Mouse (Mus musculus): ENCODE results near the gene Tnr. TPM values are rescaled to one million over a fixed set of nuclear protein-coding genes. Genes with fewer than 3 reads are reported as not detected.

The Tnr gene
- total and polyA plus RNA-seq, 3 experiments = not detected

GRCm38 (mm10) chr1:159551591-159552442, 28.2 kb downstream of the Tnr start:
- no peak overlapping the region for H3K9ac ChIP-seq (ENCODE audit: insufficient read depth, low read depth)
- in situ Hi-C loops (cut with MboI; ENCODE audit: low pct_ligation_motif_present, low pct_unique_long_range_greater_than_20kb, low sequenced_read_pairs) (no loop called here), dilution Hi-C loops (cut with MboI; ENCODE audit: extremely low pct_ligation_motif_present, extremely low pct_unique_long_range_greater_than_20kb, low sequenced_read_pairs) (no loop called here)
- H3K9me3 ChIP-seq (replicated peaks; ENCODE audit: low read length) = no peaks in the 10 kb centered on the region
- no peaks in the 10 kb centered on the region for H3K36me3 ChIP-seq (replicated peaks in 1 of 2; ENCODE audit: control insufficient read depth in 1 of 2, insufficient read depth in 1 of 2, low read length in 1 of 2)
- TF ChIP-seq CTCF (conservative IDR thresholded peaks at IDR 0.05 in 1 of 2, IDR thresholded peaks at IDR 0.05 in 1 of 2; ENCODE audit: low read depth in 2 of 2, low read length in 2 of 2) (no peak), ETS1 (conservative IDR thresholded peaks at IDR 0.05; ENCODE audit: low read depth, low read length) (no peak), POLR2A (IDR thresholded peaks at IDR 0.05; ENCODE audit: low read depth, low read length) (no peak), MAZ (IDR thresholded peaks at IDR 0.05; ENCODE audit: low read depth, low read length) (no peak), RCOR1 (conservative IDR thresholded peaks at IDR 0.05; ENCODE audit: low read depth, low read length) (no peak), ZMIZ1 (IDR thresholded peaks at IDR 0.05; ENCODE audit: low read depth, low read length) (no peak), IRF4 (IDR thresholded peaks at IDR 0.05; ENCODE audit: low read depth, low read length) (no peak), SMC3 (IDR thresholded peaks at IDR 0.05; ENCODE audit: low read depth, low read length) (no peak), CHD2 (IDR thresholded peaks at IDR 0.05; ENCODE audit: low read length) (no peak), TCF12 (IDR thresholded peaks at IDR 0.05; ENCODE audit: low read depth, low read length) (no peak), MXI1 (IDR thresholded peaks at IDR 0.05; ENCODE audit: low read depth, low read length) (no peak), TBP (conservative IDR thresholded peaks at IDR 0.05; ENCODE audit: low read depth, low read length) (no peak), MYC (IDR thresholded peaks at IDR 0.05; ENCODE audit: low read depth, low read length) (no peak), ZNF384 (IDR thresholded peaks at IDR 0.05; ENCODE audit: low read depth, low read length) (no peak), EP300 (IDR thresholded peaks at IDR 0.05; ENCODE audit: low read length) (no peak), ZC3H11A (IDR thresholded peaks at IDR 0.05; ENCODE audit: low read depth, low read length) (no peak)
- DNase-seq (ENCODE audit: extremely low read depth) = no peak
- H3K27me3 ChIP-seq (replicated peaks) = peaks cover 88% of the 10 kb centered on the region
- H3K4me2 ChIP-seq (ENCODE audit: insufficient read depth, low read depth, poor library complexity, severe bottlenecking) = no peak overlapping the region
- H3K27ac ChIP-seq (ENCODE audit: insufficient read depth, low read depth) = no peak overlapping the region
- no peaks in the 10 kb centered on the region for H3K79me2 ChIP-seq (replicated peaks; ENCODE audit: control insufficient read depth, extremely low read depth, insufficient read depth, poor library complexity, severe bottlenecking)
- no peaks in the 10 kb centered on the region for H3K4me1 ChIP-seq (ENCODE audit: control insufficient read depth in 1 of 2, insufficient read depth in 2 of 2)
- no peak overlapping the region for H3K4me3 ChIP-seq (replicated peaks in 1 of 3; ENCODE audit: low read depth in 2 of 3, low read length in 2 of 3, poor library complexity in 1 of 3)

DNA sequence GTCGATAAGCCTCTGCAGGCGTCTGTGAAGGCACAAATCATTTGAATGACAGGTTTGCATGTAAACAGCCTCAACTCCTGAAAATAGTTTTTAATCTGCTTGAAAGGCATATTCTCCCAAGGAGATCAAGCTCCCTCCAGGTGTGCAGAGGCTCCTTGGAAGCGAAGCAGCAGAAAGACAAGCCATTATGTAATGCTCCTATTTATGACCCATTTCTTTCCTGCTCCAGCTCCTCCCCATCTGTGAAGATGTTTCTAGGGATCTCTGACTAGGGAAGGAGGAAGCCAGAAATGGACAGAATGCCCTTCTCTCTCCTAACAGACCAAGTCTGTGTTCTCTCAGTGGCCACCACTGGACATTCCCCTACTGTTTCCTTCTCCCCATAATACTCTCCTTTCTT, 38.0 kb downstream of the Tnr start:
- H3K4me2 ChIP-seq (ENCODE audit: insufficient read depth, low read depth, poor library complexity, severe bottlenecking) = no peak overlapping the region
- no peak overlapping the region for H3K4me3 ChIP-seq (replicated peaks in 1 of 3; ENCODE audit: low read depth in 2 of 3, low read length in 2 of 3, poor library complexity in 1 of 3)
- H3K27ac ChIP-seq (ENCODE audit: insufficient read depth, low read depth) = no peak overlapping the region
- H3K79me2 ChIP-seq (replicated peaks; ENCODE audit: control insufficient read depth, extremely low read depth, insufficient read depth, poor library complexity, severe bottlenecking) = no peaks in the 10 kb centered on the region
- TF ChIP-seq POLR2A (IDR thresholded peaks at IDR 0.05; ENCODE audit: low read depth, low read length) (no peak), UBTF (IDR thresholded peaks at IDR 0.05; ENCODE audit: low read depth, low read length) (no peak), MAX (IDR thresholded peaks at IDR 0.05; ENCODE audit: low read length) (no peak), SMC3 (IDR thresholded peaks at IDR 0.05; ENCODE audit: low read depth, low read length) (no peak), E2F4 (IDR thresholded peaks at IDR 0.05; ENCODE audit: insufficient replicate concordance, low read depth, low read length) (no peak), IRF4 (IDR thresholded peaks at IDR 0.05; ENCODE audit: low read depth, low read length) (no peak), TBP (conservative IDR thresholded peaks at IDR 0.05; ENCODE audit: low read depth, low read length) (no peak), PAX5 (IDR thresholded peaks at IDR 0.05; ENCODE audit: low read length) (no peak), RAD21 (IDR thresholded peaks at IDR 0.05; ENCODE audit: low read depth, low read length) (no peak), ETS1 (conservative IDR thresholded peaks at IDR 0.05; ENCODE audit: low read depth, low read length) (no peak), POLR2AphosphoS2 (IDR thresholded peaks at IDR 0.05; ENCODE audit: low read depth, low read length) (no peak)
- DNase-seq (ENCODE audit: extremely low read depth) = no peak
- in situ Hi-C loops (cut with MboI; ENCODE audit: low pct_ligation_motif_present, low pct_unique_long_range_greater_than_20kb, low sequenced_read_pairs) = no loop called here
- H3K9me3 ChIP-seq (replicated peaks; ENCODE audit: low read length) = no peaks in the 10 kb centered on the region
- no peaks in the 10 kb centered on the region for H3K36me3 ChIP-seq (replicated peaks in 1 of 2; ENCODE audit: control insufficient read depth in 1 of 2, insufficient read depth in 1 of 2, low read length in 1 of 2)
- H3K27me3 ChIP-seq (replicated peaks) = peaks cover 66% of the 10 kb centered on the region
- H3K4me1 ChIP-seq (ENCODE audit: control insufficient read depth in 1 of 2, insufficient read depth in 2 of 2) = no peaks in the 10 kb centered on the region
- dilution Hi-C loops (cut with MboI; ENCODE audit: extremely low pct_ligation_motif_present, extremely low pct_unique_long_range_greater_than_20kb, low sequenced_read_pairs) = no loop called here
- no peak overlapping the region for H3K9ac ChIP-seq (ENCODE audit: insufficient read depth, low read depth)

All from CH12.LX (cell line).